Mouse (Mus musculus) urinary bladder, postnatal 14 days (tissue): ENCODE measurements around the gene Pcbp4.

ENCODE experiments used
- DNase-seq: peaks from one replicate; pipeline ENCODE4 v3.0.0; 2021; ENCODE audit warnings: low spot score

Gene Pcbp4

GRCm38 (mm10) chr9:106464751-106465541 is 11.9 kb downstream of the Pcbp4 start:
- DNase-seq, result peak; percentile 53

GRCm38 (mm10) chr9:106465571-106466200 is 12.6 kb downstream of the Pcbp4 start, which contains the start of gene Gpr62:
TSS of gene Gpr62 (minus strand) at chr9:106465938.
- DNase-seq, result no peak

- no peak for DNase-seq
Measured at GRCm38 (mm10) chr9:106466721-106467120, 13.6 kb downstream of the Pcbp4 start.

- no peak for DNase-seq
Measured at GRCm38 (mm10) chr9:106467746-106468145, 14.7 kb downstream of the Pcbp4 start.

GRCm38 (mm10) chr9:106469317-106469716 is 16.2 kb downstream of the Pcbp4 start:
- DNase-seq, result no peak

GRCm38 (mm10) chr9:106469776-106470175 is 16.7 kb downstream of the Pcbp4 start:
- no peak for DNase-seq

GRCm38 (mm10) chr9:106470991-106471750 is 18.1 kb downstream of the Pcbp4 start:
- no peak for DNase-seq

- peak; percentile 61 for DNase-seq
Measured at GRCm38 (mm10) chr9:106471892-106472291, 18.8 kb downstream of the Pcbp4 start.

GRCm38 (mm10) chr9:106472321-106472720 is 19.2 kb downstream of the Pcbp4 start:
- DNase-seq, result no peak

GRCm38 (mm10) chr9:106473081-106473752 is 20.1 kb downstream of the Pcbp4 start:
- no peak for DNase-seq

- DNase-seq, result no peak
Measured at GRCm38 (mm10) chr9:106473753-106474105, 20.6 kb downstream of the Pcbp4 start.

GRCm38 (mm10) chr9:106474456-106474855 is 21.4 kb downstream of the Pcbp4 start:
- peak; percentile 74 for DNase-seq

GRCm38 (mm10) chr9:106475046-106475445 is 22.0 kb downstream of the Pcbp4 start:
- DNase-seq, result peak; percentile 51

- peak; percentile 5 for DNase-seq
Measured at GRCm38 (mm10) chr9:106475663-106476001, 22.5 kb downstream of the Pcbp4 start, which contains the start of gene Rrp9. TSS of gene Rrp9 (plus strand) at chr9:106475963.

GRCm38 (mm10) chr9:106476002-106476923 is 23.2 kb downstream of the Pcbp4 start:
- DNase-seq, result peak; percentile 75

- DNase-seq, result peak; percentile 99
Measured at GRCm38 (mm10) chr9:106476924-106477484, 23.9 kb downstream of the Pcbp4 start, which contains the start of gene Parp3. TSS of gene Parp3 (minus strand) at chr9:106476949.

- DNase-seq, result peak; percentile 2
Measured at GRCm38 (mm10) chr9:106477649-106478048, 24.6 kb downstream of the Pcbp4 start.

- no peak for DNase-seq
Measured at GRCm38 (mm10) chr9:106478101-106478500, 25.0 kb downstream of the Pcbp4 start.

- no peak for DNase-seq
Measured at GRCm38 (mm10) chr9:106480541-106480940, 27.4 kb downstream of the Pcbp4 start.

- no peak for DNase-seq
Measured at GRCm38 (mm10) chr9:106481075-106481474, 28.0 kb downstream of the Pcbp4 start.

- DNase-seq, result no peak
Measured at GRCm38 (mm10) chr9:106481676-106482075, 28.6 kb downstream of the Pcbp4 start.
